ENCODE assay signal across 23 mouse cellular contexts in genomic region chr6:17669826-17670225, GRCm38 (mm10). TPM values are rescaled to one million over a fixed set of nuclear protein-coding genes. Genes with fewer than 3 reads are reported as not detected.
DNase-seq lines count a peak whose midpoint lies in the region; ATAC-seq and TF ChIP-seq lines count a peak whose summit lies in the region.
"Had no signal": no experiment of that assay in that cellular context is flagged by ENCODE, and none has a peak within 500 bp of the region (broad histone marks: within the 10 kb centered on the region; RNA-seq: fewer than 3 reads in every experiment).

No protein-coding gene starts in this region.

- H3K9ac ChIP-seq in hindbrain, postnatal 0 days (replicated peaks; ENCODE audit: low read length): no peak overlapping the region
- H3K9ac ChIP-seq in hindbrain, embryonic 16.5 days (ENCODE audit: low read depth, low read length): no peak overlapping the region
- H3K9ac ChIP-seq in stomach, postnatal 0 days (ENCODE audit: low read length): no peak overlapping the region
- H3K9ac ChIP-seq: embryonic facial prominence, embryonic 12.5 days; forebrain, embryonic 12.5 days; heart, embryonic 15.5 days; hindbrain, embryonic 12.5 days had no signal

- H3K4me1 ChIP-seq in hindbrain, postnatal 0 days (ENCODE audit: insufficient read depth, low read length): no peaks in the 10 kb centered on the region
- no peaks in the 10 kb centered on the region for H3K4me1 ChIP-seq in hindbrain, embryonic 16.5 days (ENCODE audit: control insufficient read depth, insufficient read depth, low read depth, low read length)
- H3K4me1 ChIP-seq in stomach, postnatal 0 days (replicated peaks; ENCODE audit: control insufficient read depth, insufficient read depth): no peaks in the 10 kb centered on the region
- H3K4me1 ChIP-seq: embryonic facial prominence, embryonic 12.5 days; forebrain, embryonic 12.5 days; hindbrain, embryonic 12.5 days had no signal

- no peaks in the 10 kb centered on the region for H3K9me3 ChIP-seq in hindbrain, postnatal 0 days (ENCODE audit: low read length)
- H3K9me3 ChIP-seq in hindbrain, embryonic 16.5 days (ENCODE audit: control insufficient read depth, low read length): no peaks in the 10 kb centered on the region
- H3K9me3 ChIP-seq in stomach, postnatal 0 days (ENCODE audit: control insufficient read depth, low read length): no peaks in the 10 kb centered on the region
- H3K9me3 ChIP-seq: embryonic facial prominence, embryonic 12.5 days; forebrain, embryonic 12.5 days; heart, embryonic 15.5 days; hindbrain, embryonic 12.5 days had no signal

- 0 out of 2 replicates have a peak, but pooled peaks have one; percentile 13 for ATAC-seq in hindbrain, postnatal 0 days
- ATAC-seq in hindbrain, embryonic 16.5 days: no peak
- no peak for ATAC-seq in stomach, postnatal 0 days (ENCODE audit: low FRiP score, low TSS enrichment)
- ATAC-seq: forebrain, embryonic 16.5 days; inflammation-experienced regulatory T-cells, adult 6 months; intestine, postnatal 0 days had no signal

- TF ChIP-seq EP300 in stomach, postnatal 0 days (optimal IDR thresholded peaks at IDR 0.05): no peak

- WGBS in hindbrain, postnatal 0 days: 80% methylated on average over 2 of the region's 2 CpGs
- WGBS in hindbrain, embryonic 16.5 days: 84% methylated on average over 2 of the region's 2 CpGs
- WGBS in stomach, postnatal 0 days: 77% methylated on average over 2 of the region's 2 CpGs

- DNase-seq in gastrocnemius, adult 2 months: no peak
- no peak for DNase-seq in gastrocnemius, adult 8-10 months (ENCODE audit: low spot score in 2 of 2)
- DNase-seq in hindbrain, postnatal 0 days (ENCODE audit: low spot score): no peak
- DNase-seq in NIH3T3 (ENCODE audit: low read depth): peak; percentile 51
- DNase-seq in stomach, postnatal 0 days (ENCODE audit: low spot score): no peak
- DNase-seq in embryo, embryonic 10 days (ENCODE audit: low spot score): no peak
- DNase-seq: adrenal gland, adult 8-10 months; adrenal gland, postnatal 36 days; cerebellum, adult 2 months; cerebellum, postnatal 10 days; gastrocnemius, postnatal 36 days; heart, adult 2 months; heart, postnatal 4 days had no signal

- intact Hi-C loops in gastrocnemius, adult 2 months (cut with DNase I): no loop called here

- H3K27ac ChIP-seq in gastrocnemius, adult 2 months: peak overlapping the region; percentile 21
- no peak overlapping the region for H3K27ac ChIP-seq in hindbrain, postnatal 0 days
- no peak overlapping the region for H3K27ac ChIP-seq in hindbrain, embryonic 16.5 days (ENCODE audit: low read depth, low read length)
- no peak overlapping the region for H3K27ac ChIP-seq in stomach, postnatal 0 days (replicated peaks)
- H3K27ac ChIP-seq: embryonic facial prominence, embryonic 12.5 days; forebrain, embryonic 12.5 days; heart, adult 2 months; heart, embryonic 15.5 days; hindbrain, embryonic 12.5 days had no signal

- no peak for TF ChIP-seq CTCF in gastrocnemius, adult 2 months (IDR thresholded peaks at IDR 0.05)
- no peak for TF ChIP-seq CTCF in hindbrain, postnatal 0 days (IDR thresholded peaks at IDR 0.05; ENCODE audit: low read depth)
- TF ChIP-seq CTCF in stomach, postnatal 0 days (IDR thresholded peaks at IDR 0.05; ENCODE audit: low read depth): no peak

- no peaks in the 10 kb centered on the region for H3K27me3 ChIP-seq in hindbrain, postnatal 0 days (ENCODE audit: insufficient read depth, low read length)
- no peaks in the 10 kb centered on the region for H3K27me3 ChIP-seq in hindbrain, embryonic 16.5 days (replicated peaks; ENCODE audit: control insufficient read depth, insufficient read depth, low read length)
- no peaks in the 10 kb centered on the region for H3K27me3 ChIP-seq in stomach, postnatal 0 days (ENCODE audit: control insufficient read depth, insufficient read depth, low read length)
- H3K27me3 ChIP-seq: CH12.LX; embryonic facial prominence, embryonic 12.5 days; forebrain, embryonic 12.5 days; heart, embryonic 15.5 days; hindbrain, embryonic 12.5 days had no signal

- H3K36me3 ChIP-seq in hindbrain, postnatal 0 days (ENCODE audit: insufficient read depth, low read length): peaks cover 8% of the 10 kb centered on the region
- H3K36me3 ChIP-seq in hindbrain, embryonic 16.5 days (ENCODE audit: control insufficient read depth, insufficient read depth, low read length): peaks cover 9% of the 10 kb centered on the region
- 0 out of 2 replicates have a peak, but pooled peaks cover 4% of the 10 kb centered on the region for H3K36me3 ChIP-seq in stomach, postnatal 0 days (ENCODE audit: control insufficient read depth, insufficient read depth, low read length)

- no peak overlapping the region for H3K4me3 ChIP-seq in gastrocnemius, adult 2 months
- H3K4me3 ChIP-seq in hindbrain, postnatal 0 days (ENCODE audit: low read length): no peak overlapping the region
- no peak overlapping the region for H3K4me3 ChIP-seq in hindbrain, embryonic 16.5 days (ENCODE audit: low read length)
- no peak overlapping the region for H3K4me3 ChIP-seq in stomach, postnatal 0 days (ENCODE audit: low read depth, low read length)
- H3K4me3 ChIP-seq: embryonic facial prominence, embryonic 12.5 days; forebrain, embryonic 12.5 days; heart, adult 2 months; heart, embryonic 15.5 days; hindbrain, embryonic 12.5 days had no signal

- no peak overlapping the region for H3K4me2 ChIP-seq in hindbrain, postnatal 0 days (ENCODE audit: low read depth, low read length)
- no peak overlapping the region for H3K4me2 ChIP-seq in hindbrain, embryonic 16.5 days (ENCODE audit: low read length)
- H3K4me2 ChIP-seq in stomach, postnatal 0 days (replicated peaks; ENCODE audit: low read depth): no peak overlapping the region
- H3K4me2 ChIP-seq: embryonic facial prominence, embryonic 12.5 days; forebrain, embryonic 12.5 days; heart, embryonic 11.5 days; heart, embryonic 15.5 days; hindbrain, embryonic 12.5 days had no signal

RNA-seq across cellular contexts. Expression of gene St7, which starts 22.9 kb away (rescaled TPM):
- 10 to 100 TPM; 13.0 to 14.0 TPM for total RNA-seq in gastrocnemius, adult 2 months (2021)
- 10 to 100 TPM; 11.3 to 16.0 (median 12.5) TPM for total RNA-seq in gastrocnemius, adult 8-10 months (2022)
- total RNA-seq in hindbrain, postnatal 0 days (2014; rRNA removed): 67.4 and 71.7 TPM in 2 replicates
- polyA plus RNA-seq in hindbrain, postnatal 0 days (2015; fragmentation: Nextera tagmentation; extraction: Ambion mirVana): 35.8 and 36.8 TPM in 2 replicates
- 50.8 and 56.3 TPM in 2 replicates for polyA plus RNA-seq in hindbrain, embryonic 16.5 days (2015; fragmentation: Nextera tagmentation; extraction: Ambion mirVana)
- 11.8 and 12.5 TPM in 2 replicates for polyA plus RNA-seq in stomach, postnatal 0 days (2015; fragmentation: Nextera tagmentation; extraction: Ambion mirVana)

RNA-seq across cellular contexts. Expression of gene Capza2, which starts 33.8 kb away (rescaled TPM):
- total RNA-seq in gastrocnemius, adult 2 months (2021): 100 to 1,000 TPM; 259 to 336 TPM
- total RNA-seq in gastrocnemius, adult 8-10 months (2022): 100 to 1,000 TPM; 280 to 354 (median 306) TPM
- 102 and 115 TPM in 2 replicates for total RNA-seq in hindbrain, postnatal 0 days (2014; rRNA removed)
- polyA plus RNA-seq in hindbrain, postnatal 0 days (2015; fragmentation: Nextera tagmentation; extraction: Ambion mirVana): 241 and 256 TPM in 2 replicates
- 254 and 258 TPM in 2 replicates for polyA plus RNA-seq in hindbrain, embryonic 16.5 days (2015; fragmentation: Nextera tagmentation; extraction: Ambion mirVana)
- polyA plus RNA-seq in stomach, postnatal 0 days (2015; fragmentation: Nextera tagmentation; extraction: Ambion mirVana): 161 and 167 TPM in 2 replicates
